Mouse (Mus musculus) lung, postnatal 0 days (tissue): ENCODE measurements around the gene Saa3. TPM values are rescaled to one million over a fixed set of nuclear protein-coding genes. Genes with fewer than 3 reads are reported as not detected.
A peak's percentile ranks its signal among the peaks of the same experiment; 100 is the strongest.

Experiments
- ATAC-seq: fragments of 200-750 bp; cut with Nextera tagmentation; 2 replicates; pipeline ENCODE4 v1.8.0; 2017; ENCODE audit warnings: moderate library complexity
- DNase-seq: peaks from one replicate; pipeline ENCODE4 v3.0.0-alpha.2; 2016; ENCODE audit warnings: low spot score
- H3K27ac ChIP-seq: fragments of 300-500 bp; sonication (generic); 2 replicates; pipeline ENCODE4 v1.5.1; 2014; ENCODE audit warnings: antibody characterized with exemption, mild to moderate bottlenecking, low read length, mixed read lengths
- H3K27me3 ChIP-seq: fragments of 300-500 bp; sonication (generic); replicated peaks from 2 replicates; pipeline ENCODE4 v1.6.1; 2014; ENCODE audit warnings: low read length, mixed read lengths; ENCODE audit not compliant: insufficient read depth
- H3K36me3 ChIP-seq: fragments of 300-500 bp; sonication (generic); 2 replicates; pipeline ENCODE4 v1.6.1; 2014; ENCODE audit warnings: low read length, mixed read lengths; ENCODE audit not compliant: insufficient read depth
- H3K4me1 ChIP-seq: fragments of 300-500 bp; sonication (generic); 2 replicates; pipeline ENCODE4 v1.6.1; 2014; ENCODE audit warnings: antibody characterized with exemption, low read depth, low read length, mixed read lengths; ENCODE audit not compliant: insufficient read depth
- H3K4me2 ChIP-seq: fragments of 300-500 bp; sonication (generic); replicated peaks from 2 replicates; pipeline ENCODE4 v1.6.1; 2014; ENCODE audit warnings: low read depth, mild to moderate bottlenecking, low read length, moderate library complexity, mixed read lengths
- H3K4me3 ChIP-seq: fragments of 300-500 bp; sonication (generic); 2 replicates; pipeline ENCODE4 v1.5.1; 2014; ENCODE audit warnings: low read depth, low read length
- H3K9ac ChIP-seq: fragments of 300-500 bp; sonication (generic); replicated peaks from 2 replicates; pipeline ENCODE4 v1.6.1; 2014; ENCODE audit warnings: low read depth, mild to moderate bottlenecking
- H3K9me3 ChIP-seq: fragments of 300-500 bp; sonication (generic); 2 replicates; pipeline ENCODE4 v1.6.1; 2016; ENCODE audit warnings: low read length, mixed read lengths
- CTCF ChIP-seq: IDR thresholded peaks from 2 replicates; pipeline ENCODE4 v1.5.1; 2016; ENCODE audit warnings: antibody characterized with exemption, mild to moderate bottlenecking
- EP300 ChIP-seq: IDR thresholded peaks from 2 replicates; pipeline ENCODE4 v1.6.1; 2016; ENCODE audit warnings: antibody characterized with exemption, mild to moderate bottlenecking, control low read depth
- WGBS: fragments of 180-500 bp; shearing (Covaris S2); extraction: QIAGEN DNeasy Blood & Tissue Kit; methylation state at CpG from one replicate; pipeline ENCODE4 v1.1.7; 2014; 5-methylcytosine and 5-hydroxymethylcytosine counted together
- polyA plus RNA-seq: library from polyadenylated mRNA; unstranded; fragments of >200 nt; fragmentation: Nextera tagmentation; extraction: Ambion mirVana; gene quantifications from 2 replicates; pipeline ENCODE4 v1.2.1, GENCODE M21; 2015

The Saa3 gene
- polyA plus RNA-seq, 1 experiment from 2014 or later, result 34.2 TPM

DNA sequence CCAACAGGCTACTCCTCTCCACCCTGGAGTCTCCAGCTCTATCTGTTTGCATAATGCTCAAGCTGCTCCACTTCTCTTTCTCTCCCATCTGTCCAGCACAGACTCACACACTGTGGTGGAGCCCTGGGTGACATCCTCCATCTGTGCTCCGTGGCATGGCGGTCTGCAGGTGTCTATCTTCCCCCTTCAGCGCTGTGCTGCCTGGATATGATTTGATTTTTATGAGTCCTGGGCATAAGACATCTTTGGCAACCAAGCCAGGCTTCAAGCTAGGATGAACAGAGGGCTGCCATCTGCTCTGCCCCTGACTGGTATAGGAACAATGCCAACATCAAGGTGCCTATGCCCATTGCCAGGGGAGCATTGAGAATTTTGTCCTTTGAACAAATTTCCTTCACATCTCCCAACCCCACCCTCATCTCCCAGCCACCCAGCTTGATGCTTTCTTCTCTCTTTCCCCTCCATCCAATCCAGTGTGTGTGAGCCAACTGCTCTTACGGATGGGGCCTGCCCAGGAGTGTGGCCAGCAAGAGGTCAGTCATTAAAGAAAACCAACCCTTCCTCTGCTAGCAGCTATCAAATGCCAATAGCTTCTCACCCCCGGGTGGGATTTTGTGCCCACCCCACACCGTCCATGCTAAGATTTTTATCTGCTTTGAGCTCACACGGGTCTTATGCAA, 3.2 kb upstream of the Saa3 start:
- ATAC-seq (no peak), DNase-seq (no peak)
- Histone ChIP-seq H3K36me3 (no peaks in the 10 kb centered on the region), H3K4me2 (no peak overlapping the region), H3K9ac (no peak overlapping the region), H3K27me3 (no peaks in the 10 kb centered on the region), H3K27ac (peak overlapping the region; percentile 21), H3K9me3 (no peaks in the 10 kb centered on the region), H3K4me3 (no peak overlapping the region), H3K4me1 (peaks cover 29% of the 10 kb centered on the region)
- TF ChIP-seq EP300, result no peak
- WGBS, result 62% methylated on average over 7 of the region's 7 CpGs

DNA sequence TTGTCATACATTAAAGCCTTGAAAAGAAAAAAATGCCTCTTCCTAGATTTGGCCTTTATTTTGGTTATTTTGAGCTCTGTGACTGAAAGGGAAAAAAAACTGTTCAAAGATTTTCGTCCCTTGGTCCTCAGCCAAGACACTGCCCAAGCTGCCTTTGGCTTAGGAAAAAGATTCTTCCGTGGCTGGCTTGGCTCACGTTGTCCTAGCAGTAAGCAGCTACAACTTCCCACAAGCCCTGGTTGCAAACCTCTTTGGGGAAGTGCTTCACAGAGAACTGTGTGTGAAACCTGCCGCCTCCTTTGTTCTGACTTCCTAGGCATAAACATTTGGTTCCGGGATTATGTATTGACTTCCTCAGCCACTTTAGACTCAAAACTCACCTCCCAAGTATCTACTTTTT, 1.4 kb upstream of the Saa3 start:
- TF ChIP-seq CTCF (no peak), EP300 (peak; percentile 45; the same call in 1 of the 2 replicates)
- H3K27ac ChIP-seq, result peak overlapping the region; percentile 47; the same call in 1 of the 2 replicates
- 10% methylated on average over 5 of the region's 5 CpGs for WGBS
- H3K27me3 ChIP-seq, result 0 out of 2 replicates have a peak, but pooled peaks cover 4% of the 10 kb centered on the region
- DNase-seq (peak; percentile 72), ATAC-seq (no peak)
- no peak overlapping the region for H3K9ac ChIP-seq
- H3K4me1 ChIP-seq, result peaks cover 29% of the 10 kb centered on the region
- H3K4me3 ChIP-seq, result no peak overlapping the region
- H3K4me2 ChIP-seq, result no peak overlapping the region
- H3K9me3 ChIP-seq, result no peaks in the 10 kb centered on the region
- no peaks in the 10 kb centered on the region for H3K36me3 ChIP-seq

DNA sequence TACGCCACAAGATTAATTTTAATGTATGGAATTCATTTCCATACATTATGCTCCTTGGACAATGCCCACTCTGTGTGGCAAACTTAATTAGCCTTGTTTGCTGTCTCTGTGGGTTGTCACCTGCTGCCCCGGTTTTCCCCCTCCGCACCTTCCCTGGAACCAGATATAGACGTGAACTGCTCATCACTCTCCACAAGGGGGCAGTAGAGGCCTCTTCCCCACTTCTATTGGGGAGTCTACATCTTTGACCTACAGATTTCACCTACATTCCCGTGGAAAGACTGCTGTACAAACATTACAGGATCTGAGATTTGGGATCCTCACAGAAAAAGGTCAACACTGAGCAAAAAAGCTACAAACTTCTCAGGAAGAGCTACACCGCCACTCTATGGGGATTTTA, 982 bp downstream of the Saa3 start:
- 22% methylated on average over 6 of the region's 6 CpGs for WGBS
- no peak overlapping the region for H3K9ac ChIP-seq
- H3K4me2 ChIP-seq, result no peak overlapping the region
- no peak overlapping the region for H3K4me3 ChIP-seq
- H3K27me3 ChIP-seq, result 0 out of 2 replicates have a peak, but pooled peaks cover 4% of the 10 kb centered on the region
- no peak for ATAC-seq
- H3K4me1 ChIP-seq, result peaks cover 20% of the 10 kb centered on the region; the same call in 1 of the 2 replicates
- H3K9me3 ChIP-seq, result no peaks in the 10 kb centered on the region
- no peaks in the 10 kb centered on the region for H3K36me3 ChIP-seq
- peak; percentile 81 for DNase-seq
- no peak overlapping the region for H3K27ac ChIP-seq
- TF ChIP-seq EP300 (no peak), CTCF (peak; percentile 92)

- no peak overlapping the region for H3K4me3 ChIP-seq
- H3K36me3 ChIP-seq, result 0 out of 2 replicates have a peak, but pooled peaks cover 5% of the 10 kb centered on the region
- no peak overlapping the region for H3K4me2 ChIP-seq
- H3K9ac ChIP-seq, result no peak overlapping the region
- TF ChIP-seq EP300 (no peak), CTCF (no peak)
- ATAC-seq (no peak), DNase-seq (no peak)
- H3K9me3 ChIP-seq, result no peaks in the 10 kb centered on the region
- H3K27ac ChIP-seq, result no peak overlapping the region
- 57% methylated on average over 6 of the region's 6 CpGs for WGBS
- peaks cover 7% of the 10 kb centered on the region; the same call in 1 of the 2 replicates for H3K4me1 ChIP-seq
- H3K27me3 ChIP-seq, result 0 out of 2 replicates have a peak, but pooled peaks cover 4% of the 10 kb centered on the region
Measured at GRCm38 (mm10) chr7:46712250-46712649, 3.2 kb downstream of the Saa3 start.

DNA sequence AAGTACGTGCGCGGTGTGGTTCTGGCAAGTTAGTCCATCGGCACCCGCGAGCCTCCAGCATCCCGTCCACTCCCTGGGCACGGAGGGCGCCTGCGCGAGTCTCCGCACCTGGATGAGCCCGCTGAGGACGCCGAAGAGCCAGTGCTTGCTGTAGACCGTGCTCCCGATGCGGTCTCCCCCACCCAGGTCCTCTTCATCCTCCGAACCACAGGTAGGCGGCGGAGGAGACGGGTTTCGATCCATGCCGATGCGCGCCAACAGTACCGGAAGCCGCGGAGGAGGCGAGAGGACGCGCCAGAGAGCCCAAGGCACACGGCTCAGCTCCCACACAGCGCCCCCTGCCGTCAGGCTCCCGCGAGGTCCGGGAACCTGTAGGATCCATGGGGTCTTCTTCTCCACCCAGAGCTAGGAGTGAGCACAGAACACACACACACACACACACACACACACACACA, 5.1 kb downstream of the Saa3 start, which contains the start of gene Saal1:
TSS of gene Saal1 (minus strand) at position 291 of the 455 bp plus-strand sequence.
- Histone ChIP-seq H3K9ac (peak within 1 kb of the TSS; percentile 55), H3K4me3 (peak within 1 kb of the TSS; percentile 93), H3K4me1 (no peaks in the 10 kb centered on the region), H3K36me3 (peaks cover 16% of the 10 kb centered on the region; the same call in 1 of the 2 replicates), H3K9me3 (no peaks in the 10 kb centered on the region), H3K27me3 (0 out of 2 replicates have a peak, but pooled peaks cover 4% of the 10 kb centered on the region), H3K4me2 (peak within 1 kb of the TSS; percentile 64), H3K27ac (peak within 1 kb of the TSS; percentile 74)
- TF ChIP-seq EP300 (no peak), CTCF (peak; percentile 99)
- WGBS, result 0% methylated on average over 37 of the region's 38 CpGs
- ATAC-seq, result peak; percentile 97
- peak; percentile 89 for DNase-seq

DNA sequence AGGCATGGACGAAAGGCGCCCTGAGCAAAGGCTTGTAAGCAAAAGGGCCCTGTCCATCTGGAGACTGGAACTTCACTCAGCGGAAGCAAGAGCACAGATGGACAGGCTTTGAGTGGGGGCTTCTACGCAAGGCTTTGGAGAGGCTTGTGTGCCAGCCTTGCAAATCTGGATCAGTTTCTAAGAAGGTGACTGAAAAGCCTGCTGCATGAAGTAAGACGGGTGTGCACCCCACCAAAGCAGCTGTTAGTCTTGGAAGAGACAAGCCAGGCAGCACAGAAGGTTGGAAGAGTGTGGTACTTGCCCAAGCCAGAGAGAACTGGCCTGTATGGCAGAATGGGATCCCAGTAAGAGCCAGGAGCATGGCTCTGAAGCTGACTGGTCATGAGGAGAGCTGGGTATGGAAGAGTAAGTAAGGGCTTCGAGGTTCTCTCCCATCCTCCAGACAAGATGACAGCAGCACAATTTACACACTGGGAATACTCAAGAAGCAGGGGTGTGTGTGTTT, 14.9 kb downstream of the Saa3 start:
- no peaks in the 10 kb centered on the region for H3K4me1 ChIP-seq
- H3K9ac ChIP-seq, result no peak overlapping the region
- peaks cover 44% of the 10 kb centered on the region; the same call in 1 of the 2 replicates for H3K36me3 ChIP-seq
- ATAC-seq (no peak), DNase-seq (no peak)
- no peak for TF ChIP-seq EP300
- TF ChIP-seq CTCF, result no peak
- no peak overlapping the region for H3K4me2 ChIP-seq
- no peak overlapping the region for H3K4me3 ChIP-seq
- no peaks in the 10 kb centered on the region for H3K27me3 ChIP-seq
- WGBS, result 95% methylated on average over 6 of the region's 6 CpGs
- H3K27ac ChIP-seq, result no peak overlapping the region
- no peaks in the 10 kb centered on the region for H3K9me3 ChIP-seq
